Mouse (Mus musculus): ENCODE data around the gene Tmem229b.
"Not testable (repeated sequence)": the region's sequence is repeated elsewhere in the genome, so short reads cannot be mapped to it uniquely, and the experiment has no call there.

The Tmem229b gene

GRCm38 (mm10) chr12:79006478-79007125 is 825 bp downstream of the Tmem229b start:
- in situ Hi-C loops (cut with MboI), result no loop called here

DNA sequence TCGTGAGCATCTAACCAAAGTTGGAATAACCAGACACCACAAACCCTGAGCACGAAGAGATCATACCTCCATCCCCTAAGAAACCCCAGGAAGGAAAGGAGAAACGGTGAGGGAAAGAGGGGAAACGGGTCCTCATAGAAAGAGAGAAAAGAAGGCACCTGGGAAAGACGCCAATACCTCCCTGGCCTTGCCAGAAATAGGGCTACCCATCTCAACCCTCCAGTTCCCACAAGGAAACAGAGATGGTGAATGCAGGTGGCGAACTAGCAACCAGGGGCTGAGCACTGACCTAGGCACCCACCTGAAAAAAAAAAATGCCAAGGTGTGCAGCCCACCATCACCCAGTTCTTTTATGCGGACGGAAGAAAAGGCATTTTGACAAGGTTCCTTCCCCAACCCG is 1.4 kb downstream of the Tmem229b start:
- in situ Hi-C loops (cut with MboI), result no loop called here

DNA sequence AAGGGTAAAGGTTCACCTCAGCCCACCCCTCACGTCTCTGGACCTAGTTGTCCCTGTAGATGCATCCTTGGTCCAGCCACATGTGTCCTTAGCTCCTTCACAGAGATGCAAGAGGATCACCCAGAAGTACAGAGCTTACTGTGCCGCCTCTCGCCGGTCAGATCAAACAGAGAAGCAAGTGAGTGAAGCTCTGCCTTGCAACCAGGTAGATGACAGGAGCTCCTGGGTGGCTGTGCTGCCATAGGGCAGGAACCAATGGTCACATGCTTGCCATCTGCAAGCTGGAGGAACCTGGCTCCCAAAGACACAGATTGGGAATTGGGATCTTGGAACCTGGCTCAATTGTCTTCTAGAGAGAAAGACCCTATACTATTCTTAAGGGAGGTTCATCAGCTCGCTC is 2.0 kb downstream of the Tmem229b start:
- in situ Hi-C loops (cut with MboI), result no loop called here

- in situ Hi-C loops (cut with MboI), result no loop called here
These were observed 4.4 kb downstream of the Tmem229b start for GRCm38 (mm10) chr12:79002978-79003377.

- in situ Hi-C loops (cut with MboI), result no loop called here
These were observed 5.0 kb downstream of the Tmem229b start for GRCm38 (mm10) chr12:79002406-79002805.

DNA sequence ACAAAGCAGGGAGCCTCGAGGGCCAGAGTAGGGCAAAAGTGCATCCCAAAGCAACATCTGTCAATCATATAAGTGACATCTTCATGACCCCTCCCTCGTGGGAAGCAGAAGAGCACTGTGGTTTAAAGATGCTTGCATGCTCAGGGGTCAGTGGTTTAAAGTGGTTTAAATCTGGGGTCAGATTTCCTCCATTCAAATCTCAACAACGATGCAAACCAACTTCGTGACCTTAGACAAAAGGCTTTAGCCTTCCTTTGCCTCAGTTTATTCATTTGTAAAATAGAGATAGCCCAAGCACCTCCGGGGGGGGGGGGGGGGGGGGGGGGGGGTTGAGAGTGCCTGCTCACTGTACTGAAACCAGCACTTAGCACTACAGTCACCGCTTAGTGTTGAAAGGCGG is 10.7 kb downstream of the Tmem229b start:
- in situ Hi-C loops (cut with MboI), result no loop called here

GRCm38 (mm10) chr12:78996271-78996670 is 11.2 kb downstream of the Tmem229b start:
- in situ Hi-C loops (cut with MboI), result no loop called here

DNA sequence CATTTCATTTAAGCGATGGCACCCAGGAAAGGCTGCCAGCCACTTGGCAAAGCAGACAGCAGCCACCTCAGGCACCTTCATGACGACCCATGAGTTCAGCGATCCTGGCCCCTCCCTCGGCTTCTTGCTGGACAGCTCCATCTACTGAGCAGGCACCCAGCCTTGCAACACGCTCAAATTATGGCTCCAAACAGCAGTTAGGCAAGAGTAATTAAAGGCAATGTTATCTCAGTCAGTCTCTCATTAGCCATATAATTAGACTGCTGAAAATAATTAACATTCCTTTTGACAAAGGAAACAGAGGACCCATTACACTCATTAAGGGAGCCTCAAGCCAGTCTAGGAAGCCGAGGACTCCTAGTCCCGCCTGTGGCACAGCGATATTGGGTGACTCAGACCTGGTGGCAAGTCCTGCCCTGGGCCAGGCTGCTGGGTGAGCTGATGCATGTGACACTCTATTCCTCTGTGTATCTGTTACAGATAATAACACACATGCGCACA is 19.8 kb downstream of the Tmem229b start:
- in situ Hi-C loops (cut with MboI), result no loop called here

GRCm38 (mm10) chr12:78984035-78984432 is 23.4 kb downstream of the Tmem229b start:
- in situ Hi-C loops (cut with MboI), result no loop called here

DNA sequence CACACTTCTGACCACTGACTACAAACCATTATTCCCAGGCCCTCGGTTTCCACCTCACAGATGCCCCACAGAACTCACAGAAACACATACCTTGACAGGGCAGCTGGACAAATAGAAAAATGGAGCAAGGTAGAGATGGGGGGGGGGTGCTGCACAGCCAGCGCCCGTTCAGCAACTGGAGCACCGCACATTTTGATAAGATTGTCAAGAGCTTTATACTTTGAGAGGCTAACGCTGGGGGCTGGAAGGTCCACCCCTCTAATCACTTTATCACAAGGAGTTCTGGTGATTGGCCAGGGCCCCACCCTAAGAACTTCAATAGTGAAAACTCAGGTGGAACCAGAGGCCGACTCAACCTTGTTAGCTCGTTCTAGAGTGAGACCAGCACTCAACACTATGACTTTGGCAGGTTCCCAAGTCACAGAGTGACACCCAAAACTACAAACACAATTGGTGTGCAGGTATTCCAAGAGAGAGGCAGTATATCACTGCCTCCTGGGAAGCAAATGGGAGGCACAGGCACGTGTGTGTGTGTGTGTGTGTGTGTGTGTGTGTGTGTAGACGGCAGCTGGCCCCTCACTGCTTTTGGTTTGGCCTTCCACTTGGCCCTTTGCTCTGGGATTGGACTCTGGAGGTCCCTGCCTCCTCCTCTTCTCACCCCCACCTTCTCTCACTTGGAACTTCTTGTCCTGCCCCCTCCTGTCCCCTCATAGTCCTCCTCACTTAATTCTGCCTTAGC is 24.0 kb downstream of the Tmem229b start:
- in situ Hi-C loops (cut with MboI), result no loop called here

- in situ Hi-C loops (cut with MboI), result no loop called here
These were observed 25.2 kb downstream of the Tmem229b start for GRCm38 (mm10) chr12:78981938-78982825.

- in situ Hi-C loops (cut with MboI), result no loop called here
These were observed 26.3 kb downstream of the Tmem229b start for GRCm38 (mm10) chr12:78981131-78981530.

GRCm38 (mm10) chr12:78980683-78981091 is 26.7 kb downstream of the Tmem229b start:
- in situ Hi-C loops (cut with MboI), result no loop called here

DNA sequence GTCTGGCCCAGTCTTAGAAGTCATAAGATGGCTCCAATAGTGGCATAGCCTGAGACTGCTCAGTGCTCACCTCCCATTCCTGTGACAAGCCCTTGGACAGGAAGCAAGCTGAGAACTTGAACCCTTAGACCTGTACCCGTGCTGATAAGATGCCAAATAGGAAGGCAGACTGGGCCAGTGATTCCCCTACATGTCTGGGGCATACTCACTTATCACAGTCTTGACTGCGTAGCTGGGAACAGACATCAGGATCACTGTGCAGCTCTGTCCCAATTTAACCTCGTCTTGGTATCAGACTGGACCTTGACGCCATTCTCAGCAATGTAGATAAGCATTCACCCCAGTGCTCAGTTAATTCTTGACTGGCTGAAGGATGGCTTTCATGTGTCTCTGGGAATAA is 29.9 kb downstream of the Tmem229b start:
- in situ Hi-C loops (cut with MboI), result no loop called here

GRCm38 (mm10) chr12:78977078-78977477 is 30.3 kb downstream of the Tmem229b start:
- in situ Hi-C loops (cut with MboI), result no loop called here

DNA sequence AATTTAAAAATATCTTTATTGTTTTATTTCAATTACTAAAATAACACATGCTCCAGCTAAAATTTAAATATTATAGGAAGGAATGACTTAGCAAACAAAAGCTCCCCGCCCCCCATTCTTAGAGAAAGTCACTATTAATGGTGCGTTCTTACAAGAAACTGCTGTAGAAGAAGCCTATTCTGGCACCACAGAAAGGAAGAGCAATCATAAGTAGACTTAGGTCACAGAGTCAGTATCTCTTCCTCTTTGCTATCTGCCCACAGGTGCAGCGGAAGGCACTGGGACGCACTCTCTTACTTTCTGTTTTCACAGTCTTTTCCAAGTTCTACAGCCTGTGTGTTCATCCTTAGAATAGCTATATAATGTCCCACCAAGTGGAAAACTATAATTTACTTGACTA is 31.6 kb downstream of the Tmem229b start:
- in situ Hi-C loops (cut with MboI), result no loop called here

DNA sequence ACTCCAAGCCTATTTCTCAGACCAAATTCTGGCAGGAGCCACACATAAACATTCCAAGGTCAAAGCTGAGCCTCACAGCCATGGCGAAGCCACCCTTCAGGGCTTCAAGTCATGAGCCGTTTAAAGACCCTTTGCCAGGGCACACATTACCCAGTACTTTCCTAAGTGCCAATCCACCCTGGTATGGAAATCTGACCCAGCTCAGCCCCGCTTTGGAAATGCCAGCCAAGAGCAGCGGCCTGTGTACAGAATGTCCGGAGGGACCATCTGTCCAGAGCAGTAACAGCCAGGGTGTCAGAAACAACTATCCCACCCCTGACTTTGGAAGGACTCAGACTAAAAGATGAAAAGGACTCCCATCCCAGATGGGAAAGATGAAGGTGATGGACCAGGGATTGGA is 32.7 kb downstream of the Tmem229b start:
- in situ Hi-C loops (cut with MboI), result no loop called here

GRCm38 (mm10) chr12:78973779-78974178 is 33.6 kb downstream of the Tmem229b start:
- in situ Hi-C loops (cut with MboI), result no loop called here

- in situ Hi-C loops (cut with MboI), result no loop called here
These were observed 35.8 kb downstream of the Tmem229b start for GRCm38 (mm10) chr12:78971649-78972048.

DNA sequence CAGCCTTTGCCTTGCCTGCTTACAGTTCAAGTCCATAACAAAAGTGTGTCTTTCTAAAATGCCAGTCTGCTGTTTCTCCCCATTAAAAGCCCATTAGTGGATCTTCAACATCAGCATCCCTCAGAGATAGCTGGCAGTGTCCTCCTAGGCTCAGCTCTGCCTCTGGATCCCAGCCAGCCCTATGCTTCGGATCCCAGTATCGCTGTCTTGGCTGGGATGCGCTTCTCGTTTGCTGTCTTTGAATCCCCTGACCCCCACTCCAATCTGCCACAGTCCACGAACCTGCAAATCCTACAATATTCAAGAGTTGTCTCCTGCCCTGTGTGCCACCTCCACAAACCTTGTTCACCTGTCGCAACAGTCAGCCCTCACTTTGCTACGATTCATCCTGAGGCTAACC is 36.7 kb downstream of the Tmem229b start:
- in situ Hi-C loops (cut with MboI), result no loop called here

DNA sequence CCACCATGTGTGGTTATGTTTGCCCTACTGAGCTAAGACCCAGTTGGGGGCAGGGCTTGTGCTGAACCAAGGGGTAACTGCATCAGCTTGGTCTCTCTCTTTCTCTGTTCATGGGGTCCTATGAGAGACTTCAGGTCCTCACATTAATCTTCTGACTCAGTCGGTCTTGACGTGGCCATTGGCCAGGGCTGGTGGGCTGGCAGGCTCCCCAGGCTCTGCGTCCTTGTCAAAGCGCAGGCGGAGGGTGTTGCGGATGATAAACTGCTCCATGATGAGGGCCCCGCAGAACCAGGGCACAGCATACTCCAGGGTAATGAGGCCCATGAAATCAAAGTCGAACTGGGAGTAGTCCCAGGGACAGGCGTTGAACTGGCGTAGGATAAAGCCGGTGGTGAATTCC is 42.9 kb downstream of the Tmem229b start:
- in situ Hi-C loops (cut with MboI), result not testable (repeated sequence)

DNA sequence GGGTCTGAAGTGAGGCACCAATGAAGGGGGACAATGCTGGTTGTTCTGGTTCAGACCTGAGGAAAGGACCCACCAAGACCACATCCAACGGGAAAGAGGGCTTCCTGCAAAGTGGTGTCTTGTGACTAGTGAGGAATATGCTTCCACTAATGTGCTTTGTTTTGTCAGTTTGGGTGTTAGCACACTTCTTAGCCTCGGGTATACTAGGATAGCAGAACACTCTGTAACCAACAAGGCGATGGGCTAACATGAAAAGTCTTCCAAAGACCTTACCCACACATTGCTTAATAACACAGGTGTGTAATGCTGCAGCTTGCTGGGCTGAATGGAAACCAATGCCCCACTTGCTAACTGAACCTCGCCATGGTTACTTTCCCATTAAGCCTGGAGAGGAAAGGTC is 51.0 kb downstream of the Tmem229b start:
- in situ Hi-C loops (cut with MboI), result no loop called here
